21 mouse cellular contexts compared by ENCODE assay signal in genomic region chr4:139319740-139320139, GRCm38 (mm10). TPM values are rescaled to one million over a fixed set of nuclear protein-coding genes. Genes with fewer than 3 reads are reported as not detected.
A peak's percentile ranks its signal among the peaks of the same experiment; 100 is the strongest.
DNase-seq lines count a peak whose midpoint lies in the region; ATAC-seq and TF ChIP-seq lines count a peak whose summit lies in the region.
"Had no signal": no experiment of that assay in that cellular context is flagged by ENCODE, and none has a peak within 500 bp of the region (broad histone marks: within the 10 kb centered on the region; RNA-seq: fewer than 3 reads in every experiment).

No protein-coding gene starts in this region.

- peak overlapping the region; percentile 46 for H3K4me3 ChIP-seq in testis, adult 2 months (ENCODE audit: control insufficient read depth, low read depth, low read length)
- no peak overlapping the region for H3K4me3 ChIP-seq in lung, adult 2 months (replicated peaks; ENCODE audit: extremely low read depth, low read depth, low read length)
- H3K4me3 ChIP-seq: embryonic facial prominence, embryonic 15.5 days; erythroblast, embryonic 14.5 days; forebrain, embryonic 10.5 days; heart, embryonic 10.5 days; hindbrain, embryonic 12.5 days had no signal

- no peak for TF ChIP-seq CTCF in testis, adult 2 months (IDR thresholded peaks at IDR 0.05; ENCODE audit: control insufficient read depth, insufficient read depth, insufficient replicate concordance, low read depth, low read length)
- TF ChIP-seq CTCF in lung, adult 2 months (IDR thresholded peaks at IDR 0.05; ENCODE audit: insufficient read depth, low read length): no peak

- no peak overlapping the region for H3K27ac ChIP-seq in testis, adult 2 months (ENCODE audit: control insufficient read depth, insufficient read depth, low read depth, low read length)
- H3K27ac ChIP-seq: embryonic facial prominence, embryonic 15.5 days; forebrain, embryonic 10.5 days; heart, embryonic 10.5 days; hindbrain, embryonic 12.5 days had no signal

- 82% methylated on average over 4 of the region's 4 CpGs for WGBS in lung, adult 2 months

- ATAC-seq in CD4-positive, CD25-positive, alpha-beta regulatory T cell, adult 4 months: peak; percentile 53
- ATAC-seq in inflammation-experienced regulatory T-cells, adult 6 months: peak; percentile 68
- ATAC-seq: forebrain, embryonic 14.5 days; hindbrain, embryonic 16.5 days had no signal

- H3K4me1 ChIP-seq in testis, adult 2 months (ENCODE audit: control insufficient read depth, insufficient read depth, low read length): no peaks in the 10 kb centered on the region
- no peaks in the 10 kb centered on the region for H3K4me1 ChIP-seq in lung, adult 2 months (ENCODE audit: control insufficient read depth, insufficient read depth, low read length)
- H3K4me1 ChIP-seq: embryonic facial prominence, embryonic 15.5 days; forebrain, embryonic 10.5 days; heart, embryonic 10.5 days; hindbrain, embryonic 12.5 days had no signal

- no peak for DNase-seq in testis, postnatal 10 days (ENCODE audit: low spot score)
- DNase-seq in neural tube, embryonic 10.5 days (ENCODE audit: extremely low spot score, low spot score): no peak
- no peak for DNase-seq in lung, adult 2 months
- DNase-seq: adrenal gland, adult 2 months; adrenal gland, postnatal 25 days; cerebellum, adult 18-20 months; cerebellum, adult 9-11 months; cerebellum, postnatal 36 days; heart, adult 18-20 months; heart, postnatal 10 days; heart, postnatal 4 days had no signal

- H3K27me3 ChIP-seq in testis, adult 2 months (ENCODE audit: control insufficient read depth, insufficient read depth, low read length): no peaks in the 10 kb centered on the region
- H3K27me3 ChIP-seq: embryonic facial prominence, embryonic 15.5 days; hindbrain, embryonic 12.5 days had no signal

- TF ChIP-seq POLR2A in testis, adult 2 months (IDR thresholded peaks at IDR 0.05; ENCODE audit: control insufficient read depth, low read depth, low read length): no peak
- TF ChIP-seq POLR2A in lung, adult 2 months (IDR thresholded peaks at IDR 0.05; ENCODE audit: borderline replicate concordance, extremely low read depth, low read depth, low read length): no peak

- H3K36me3 ChIP-seq in testis, adult 2 months (ENCODE audit: control insufficient read depth, insufficient read depth, low read length): no peaks in the 10 kb centered on the region; the same call in 1 of the 2 replicates

RNA-seq across cellular contexts. Expression of gene Akr7a5, which starts 9.2 kb away (rescaled TPM):
- polyA plus RNA-seq in testis, adult 2 months (2012; rRNA removed): 19.7 and 20.7 TPM in 2 replicates
- 1 to 10 TPM; 9.1 TPM for polyA plus RNA-seq in CD4-positive, CD25-positive, alpha-beta regulatory T cell, adult 4 months (2017; shearing (Covaris generic))
- 1 to 10 TPM; 5.4 to 7.7 (median 6.8) TPM for polyA plus RNA-seq in inflammation-experienced regulatory T-cells, adult 6 months (2017; shearing (Covaris generic))
- polyA plus RNA-seq in lung, adult 2 months (2012; rRNA removed): 30.9 and 32.4 TPM in 2 replicates

RNA-seq across cellular contexts. Expression of gene Pqlc2, which starts 9.2 kb away (rescaled TPM):
- 5.5 and 5.7 TPM in 2 replicates for polyA plus RNA-seq in testis, adult 2 months (2012; rRNA removed)
- polyA plus RNA-seq in CD4-positive, CD25-positive, alpha-beta regulatory T cell, adult 4 months (2017; shearing (Covaris generic)): 10 to 100 TPM; 10.4 to 10.8 TPM
- 10 to 100 TPM in 1 of 3 experiments, 1 to 10 TPM in 2; 7.6 to 10.0 (median 9.7) TPM for polyA plus RNA-seq in inflammation-experienced regulatory T-cells, adult 6 months (2017; shearing (Covaris generic))
- polyA plus RNA-seq in lung, adult 2 months (2012; rRNA removed): 28.1 and 34.0 TPM in 2 replicates

RNA-seq across cellular contexts. Expression of gene Mrto4, which starts 32.6 kb away (rescaled TPM):
- 90.5 TPM in 2 replicates for polyA plus RNA-seq in testis, adult 2 months (2012; rRNA removed)
- polyA plus RNA-seq in CD4-positive, CD25-positive, alpha-beta regulatory T cell, adult 4 months (2017; shearing (Covaris generic)): 10 to 100 TPM; 49.4 to 61.5 TPM
- 10 to 100 TPM; 34.9 to 56.1 (median 49.1) TPM for polyA plus RNA-seq in inflammation-experienced regulatory T-cells, adult 6 months (2017; shearing (Covaris generic))
- polyA plus RNA-seq in lung, adult 2 months (2012; rRNA removed): 12.4 and 17.9 TPM in 2 replicates

RNA-seq across cellular contexts. Expression of gene Emc1, which starts 32.6 kb away (rescaled TPM):
- 12.6 and 14.4 TPM in 2 replicates for polyA plus RNA-seq in testis, adult 2 months (2012; rRNA removed)
- 10 to 100 TPM; 25.0 to 39.0 TPM for polyA plus RNA-seq in CD4-positive, CD25-positive, alpha-beta regulatory T cell, adult 4 months (2017; shearing (Covaris generic))
- polyA plus RNA-seq in inflammation-experienced regulatory T-cells, adult 6 months (2017; shearing (Covaris generic)): 10 to 100 TPM; 19.5 to 25.3 (median 24.8) TPM
- 38.3 and 42.7 TPM in 2 replicates for polyA plus RNA-seq in lung, adult 2 months (2012; rRNA removed)

RNA-seq across cellular contexts. Expression of gene Ubr4, which starts 32.7 kb away (rescaled TPM):
- 312 and 351 TPM in 2 replicates for polyA plus RNA-seq in testis, adult 2 months (2012; rRNA removed)
- polyA plus RNA-seq in CD4-positive, CD25-positive, alpha-beta regulatory T cell, adult 4 months (2017; shearing (Covaris generic)): 10 to 100 TPM; 53.5 to 64.8 TPM
- polyA plus RNA-seq in inflammation-experienced regulatory T-cells, adult 6 months (2017; shearing (Covaris generic)): 10 to 100 TPM; 32.1 to 69.4 (median 56.7) TPM
- polyA plus RNA-seq in lung, adult 2 months (2012; rRNA removed): 163 and 183 TPM in 2 replicates
